Mouse (Mus musculus) ES-E14 (cell line): Measurements from ENCODE around the gene Angptl4. TPM values are rescaled to one million over a fixed set of nuclear protein-coding genes. Genes with fewer than 3 reads are reported as not detected.

ENCODE experiments used
- DNase-seq: peaks from one replicate; pipeline ENCODE4 v3.0.0-alpha.2; 2013; ENCODE audit warnings: low read depth, low spot score
- H3K27ac ChIP-seq: 2 replicates; pipeline ENCODE4 v1.5.1; 2012; ENCODE audit warnings: low read depth, mild to moderate bottlenecking, low read length, moderate library complexity, mixed read lengths; ENCODE audit not compliant: poor library complexity, insufficient read depth, severe bottlenecking
- H3K36me3 ChIP-seq: 2 replicates; pipeline ENCODE4 v1.6.1; 2012; ENCODE audit warnings: mild to moderate bottlenecking, low read length, moderate library complexity, mixed read lengths; ENCODE audit not compliant: control insufficient read depth, poor library complexity, insufficient read depth, severe bottlenecking
- H3K4me1 ChIP-seq, 2 experiments: fragments of 150-350 bp in 1 of 2; sonication (generic) in 1 of 2; 2 replicates each; pipeline ENCODE4 v1.6.1; 2012; ENCODE audit warnings: low read length in 2 of 2, mild to moderate bottlenecking in 1 of 2, mixed read lengths in 1 of 2; ENCODE audit not compliant: control insufficient read depth in 2 of 2, insufficient read depth in 2 of 2, poor library complexity in 1 of 2
- H3K4me3 ChIP-seq, 2 experiments: fragments of 150-350 bp in 1 of 2; sonication (generic) in 1 of 2; 2 replicates each; pipeline ENCODE4 v1.5.1; 2012; ENCODE audit warnings: low read length in 2 of 2, low read depth in 1 of 2, mild to moderate bottlenecking in 1 of 2, mixed read lengths in 1 of 2; ENCODE audit not compliant: insufficient read depth in 1 of 2, poor library complexity in 1 of 2, severe bottlenecking in 1 of 2
- H3K9ac ChIP-seq: 2 replicates; pipeline ENCODE4 v1.6.1; 2012; ENCODE audit warnings: low read depth, mild to moderate bottlenecking, low read length, mixed read lengths; ENCODE audit not compliant: poor library complexity, insufficient read depth, severe bottlenecking
- H3K9me3 ChIP-seq: fragments of 150-350 bp; sonication (generic); 2 replicates; pipeline ENCODE4 v1.6.1; 2012; ENCODE audit warnings: low read depth, mild to moderate bottlenecking, low read length; ENCODE audit not compliant: control insufficient read depth, insufficient read depth
- CHD2 ChIP-seq: IDR thresholded peaks from 2 replicates; pipeline ENCODE4 v1.6.1; 2014; ENCODE audit warnings: mild to moderate bottlenecking, low read depth, low read length, inconsistent platforms
- HCFC1 ChIP-seq: IDR thresholded peaks from 2 replicates; pipeline ENCODE4 v1.6.1; 2012; ENCODE audit warnings: low read length, inconsistent platforms, borderline replicate concordance; ENCODE audit not compliant: insufficient read depth
- MAFK ChIP-seq: IDR thresholded peaks from 2 replicates; pipeline ENCODE4 v1.6.1; 2014; ENCODE audit warnings: mild to moderate bottlenecking, low read depth, low read length, inconsistent platforms; ENCODE audit not compliant: insufficient read depth
- ZC3H11A ChIP-seq: IDR thresholded peaks from 2 replicates; pipeline ENCODE4 v1.6.1; 2012; ENCODE audit warnings: low read depth, mild to moderate bottlenecking, inconsistent platforms, low read length, borderline replicate concordance
- ZNF384 ChIP-seq: IDR thresholded peaks from 2 replicates; pipeline ENCODE4 v1.6.1; 2012; ENCODE audit warnings: low read depth, low read length, inconsistent platforms
- in situ Hi-C, 2 experiments: fragments of 600-800 bp; cut with MboI; formaldehyde crosslinking; loops; one replicate each; pipeline ENCODE4 v1.15.1; 2025; ENCODE audit warnings: low sequenced_read_pairs in 2 of 2, inconsistent platforms in 1 of 2; ENCODE audit not compliant: unreplicated experiment in 2 of 2
- total RNA-seq: library from RNA; depleted of rRNA; stranded (reverse); fragments of 300-350 nt; gene quantifications from 2 replicates; pipeline ENCODE4 v1.2.3, GENCODE M21; 2012

The Angptl4 gene
- total RNA-seq, 1 experiment, result 30.5 TPM

DNA sequence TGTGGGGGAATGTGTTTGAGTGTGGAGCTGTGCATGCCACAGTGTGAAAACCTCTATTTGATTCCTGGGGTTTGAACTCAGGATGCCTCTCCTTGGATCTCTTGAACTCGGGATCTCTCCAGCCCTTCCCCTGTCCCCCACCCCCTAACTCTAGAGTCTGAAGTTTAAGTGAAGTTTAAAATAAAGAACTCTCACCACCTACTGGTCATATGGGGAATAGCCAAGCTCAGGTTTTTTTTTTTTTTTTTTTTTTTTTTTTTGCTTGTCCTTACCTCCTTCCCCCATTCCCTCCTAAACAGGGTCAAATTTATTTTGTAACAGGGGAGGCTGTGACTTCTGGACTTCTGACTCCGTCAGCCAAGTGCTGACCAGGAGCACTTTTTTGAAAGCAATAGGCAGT, 20.6 kb upstream of the Angptl4 start:
- in situ Hi-C loops, result no loop called here
- no peak for DNase-seq
- Histone ChIP-seq H3K4me1 (peaks cover 2 to 11% of the 10 kb centered on the region in 2 experiments; a peak in 3 of 4 replicates), H3K9ac (no peak overlapping the region), H3K9me3 (no peaks in the 10 kb centered on the region), H3K36me3 (no peaks in the 10 kb centered on the region), H3K27ac (no peak overlapping the region), H3K4me3 (no peak overlapping the region)
- TF ChIP-seq ZNF384 (peak; percentile 100), ZC3H11A (no peak; the same call in 1 of the 2 replicates)

GRCm38 (mm10) chr17:33799277-33799676, 17.6 kb upstream of the Angptl4 start:
- in situ Hi-C loops, result no loop called here

GRCm38 (mm10) chr17:33798306-33798705, 16.7 kb upstream of the Angptl4 start:
- Histone ChIP-seq H3K27ac (no peak overlapping the region), H3K36me3 (no peaks in the 10 kb centered on the region), H3K9me3 (no peaks in the 10 kb centered on the region), H3K4me1 (no peaks in the 10 kb centered on the region), H3K9ac (no peak overlapping the region), H3K4me3 (no peak overlapping the region)
- no peak for DNase-seq
- in situ Hi-C loops, result no loop called here
- TF ChIP-seq HCFC1 (no peak), ZNF384 (no peak), MAFK (no peak), ZC3H11A (no peak), CHD2 (no peak)

More at GRCm38 (mm10) chr17:33799277-33799676, 17.6 kb upstream of the Angptl4 start:
- no peak for DNase-seq
- Histone ChIP-seq H3K27ac (no peak overlapping the region), H3K4me1 (peaks cover 0 to under 1% of the 10 kb centered on the region in 2 experiments; a peak in 1 of 4 replicates), H3K9me3 (no peaks in the 10 kb centered on the region), H3K9ac (no peak overlapping the region), H3K36me3 (no peaks in the 10 kb centered on the region), H3K4me3 (no peak overlapping the region)
- no peak for TF ChIP-seq ZNF384
- no peak for TF ChIP-seq HCFC1
- no peak for TF ChIP-seq CHD2
- TF ChIP-seq MAFK, result no peak
- no peak for TF ChIP-seq ZC3H11A

- Histone ChIP-seq H3K36me3 (no peaks in the 10 kb centered on the region), H3K9ac (no peak overlapping the region), H3K4me1 (peaks cover 0 to 4% of the 10 kb centered on the region in 2 experiments; a peak in 1 of 4 replicates), H3K4me3 (no peak overlapping the region), H3K27ac (no peak overlapping the region), H3K9me3 (no peaks in the 10 kb centered on the region)
- TF ChIP-seq MAFK (no peak), ZNF384 (no peak), HCFC1 (no peak), ZC3H11A (no peak), CHD2 (no peak)
- DNase-seq, result no peak
- in situ Hi-C loops, result no loop called here
Measured at GRCm38 (mm10) chr17:33788732-33789131, 7.1 kb upstream of the Angptl4 start.

GRCm38 (mm10) chr17:33786375-33786774, 4.7 kb upstream of the Angptl4 start:
- Histone ChIP-seq H3K9me3 (no peaks in the 10 kb centered on the region), H3K4me1 (peaks cover 3 to 12% of the 10 kb centered on the region in 2 experiments; a peak in 3 of 4 replicates), H3K27ac (no peak overlapping the region), H3K9ac (0 out of 2 replicates have a peak overlapping the region, but pooled peaks have one; percentile 5), H3K4me3 (no peak overlapping the region), H3K36me3 (no peaks in the 10 kb centered on the region)
- no peak for TF ChIP-seq HCFC1
- in situ Hi-C loops, result no loop called here
- no peak for DNase-seq
